Mouse (Mus musculus) thymus, adult 2 months (tissue): ENCODE results near the gene Vgll3.

ENCODE experiments used
- CTCF ChIP-seq: fragments of 200-500 bp; IDR thresholded peaks from 2 replicates; pipeline ENCODE4 v1.5.1; 2012; ENCODE audit warnings: mild to moderate bottlenecking, control low read depth, low read length, moderate library complexity, borderline replicate concordance; ENCODE audit not compliant: control insufficient read depth, poor library complexity, insufficient read depth; ENCODE audit errors: extremely low read depth
- POLR2A ChIP-seq: fragments of 200-500 bp; IDR thresholded peaks from 2 replicates; pipeline ENCODE4 v1.6.1; 2012; ENCODE audit warnings: mild to moderate bottlenecking, low read length, control low read depth, moderate library complexity; ENCODE audit not compliant: control insufficient read depth, poor library complexity, insufficient read depth; ENCODE audit errors: extremely low read depth

DNA sequence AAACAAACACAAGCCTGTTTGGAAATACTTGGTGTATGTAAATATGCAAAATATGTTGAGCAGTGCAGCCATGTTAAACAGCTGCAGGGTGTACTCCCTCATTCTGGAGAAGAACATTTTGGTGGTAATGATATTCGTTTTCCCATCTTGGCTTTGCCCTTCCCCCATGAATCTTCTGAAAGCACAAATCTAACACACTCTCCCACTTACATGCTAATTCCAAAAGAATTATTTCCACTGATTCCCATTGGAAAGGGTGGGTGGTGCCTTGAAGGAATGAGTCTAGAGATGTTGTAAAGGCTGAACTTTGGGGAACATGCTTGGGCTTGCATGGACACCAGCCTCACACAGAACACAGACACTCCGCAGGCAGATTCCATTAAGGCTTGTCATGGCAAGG is 53.9 kb downstream of the Vgll3 start:
- TF ChIP-seq CTCF (no peak), POLR2A (no peak)
